ENCODE assay signal across 8 mouse cellular contexts in genomic region chr7:73607450-73608005, GRCm38 (mm10).
DNase-seq lines count a peak whose midpoint lies in the region; ATAC-seq and TF ChIP-seq lines count a peak whose summit lies in the region.

No protein-coding gene starts in this region.

- no peak; a peak in 1 of 4 replicates for TF ChIP-seq POLR2A in MEL (IDR thresholded peaks at IDR 0.05; ENCODE audit: control insufficient read depth in 1 of 2, insufficient read depth in 1 of 2, low read depth in 1 of 2, low read length in 2 of 2, poor library complexity in 1 of 2)
- TF ChIP-seq POLR2A in liver, adult 2 months (IDR thresholded peaks at IDR 0.05; ENCODE audit: extremely low read depth, insufficient read depth, low read length), result no peak

- H3K27me3 ChIP-seq in heart, embryonic 14.5 days (ENCODE audit: control insufficient read depth, insufficient read depth, low read length), result no peaks in the 10 kb centered on the region
- no peaks in the 10 kb centered on the region for H3K27me3 ChIP-seq in MEL (ENCODE audit: control insufficient read depth in 1 of 2, insufficient read depth in 2 of 2, low read length in 2 of 2)
- no peaks in the 10 kb centered on the region for H3K27me3 ChIP-seq in forebrain, embryonic 11.5 days (ENCODE audit: control insufficient read depth, insufficient read depth, low read length)
- H3K27me3 ChIP-seq in liver, adult 2 months (ENCODE audit: control insufficient read depth, insufficient read depth, low read length), result no peaks in the 10 kb centered on the region
- H3K27me3 ChIP-seq in stomach, embryonic 15.5 days (replicated peaks), result no peaks in the 10 kb centered on the region

- H3K4me3 ChIP-seq in heart, embryonic 14.5 days (ENCODE audit: control insufficient read depth in 1 of 2, insufficient read depth in 1 of 2, low read depth in 1 of 2, low read length in 2 of 2), result peak overlapping the region; percentile 32 to 39
- peak overlapping the region; percentile 46 to 79 for H3K4me3 ChIP-seq in MEL (ENCODE audit: control insufficient read depth in 1 of 2, insufficient read depth in 1 of 2, low read depth in 2 of 2, low read length in 2 of 2)
- peak overlapping the region; percentile 30 for H3K4me3 ChIP-seq in forebrain, embryonic 11.5 days (ENCODE audit: low read depth, low read length)
- peak overlapping the region; percentile 38 for H3K4me3 ChIP-seq in liver, adult 2 months (ENCODE audit: insufficient read depth, low read depth, low read length)
- H3K4me3 ChIP-seq in stomach, embryonic 15.5 days (replicated peaks), result peak overlapping the region; percentile 34

- H3K27ac ChIP-seq in heart, embryonic 14.5 days (replicated peaks in 1 of 2; ENCODE audit: control insufficient read depth in 1 of 2, insufficient read depth in 1 of 2, low read depth in 2 of 2, low read length in 2 of 2), result peak overlapping the region; percentile 87 to 88
- peak overlapping the region; percentile 97 for H3K27ac ChIP-seq in MEL (ENCODE audit: control insufficient read depth, low read depth, low read length)
- H3K27ac ChIP-seq in forebrain, embryonic 11.5 days (ENCODE audit: low read depth, low read length), result peak overlapping the region; percentile 91
- peak overlapping the region; percentile 98 for H3K27ac ChIP-seq in liver, adult 2 months (replicated peaks; ENCODE audit: insufficient read depth, low read depth, low read length)
- peak overlapping the region; percentile 79 for H3K27ac ChIP-seq in stomach, embryonic 15.5 days

- peak; percentile 64 to 66 for TF ChIP-seq EP300 in MEL (IDR thresholded peaks at IDR 0.05; ENCODE audit: low read depth in 1 of 2, low read length in 2 of 2)

- DNase-seq in heart, postnatal 25 days (ENCODE audit: low spot score), result no peak
- peak; percentile 73 for DNase-seq in MEL (ENCODE audit: low read depth, low spot score)
- no peak for DNase-seq in forebrain, embryonic 11.5 days (ENCODE audit: low spot score)
- DNase-seq in liver, adult 2 months (ENCODE audit: extremely low read depth, low read depth, low spot score), result peak; percentile 51
- DNase-seq in c-Kit-positive CD71-positive TER-119-positive erythroid progenitor cells, embryonic 14.5 days (ENCODE audit: low spot score), result no peak
- DNase-seq in B cell, adult 2 months, result no peak

- ATAC-seq in heart, embryonic 14.5 days (ENCODE audit: insufficient number of reproducible peaks, insufficient read depth, low FRiP score, low read depth), result no peak
- ATAC-seq in forebrain, embryonic 11.5 days (replicated peaks; ENCODE audit: low FRiP score), result no peak
- ATAC-seq in stomach, embryonic 15.5 days (ENCODE audit: insufficient read depth, low FRiP score, low read depth), result no peak

- no peak for TF ChIP-seq CTCF in MEL (IDR thresholded peaks at IDR 0.05 in 2 of 3, conservative IDR thresholded peaks at IDR 0.05 in 1 of 3; ENCODE audit: control insufficient read depth in 1 of 3, insufficient read depth in 1 of 3, low read depth in 2 of 3, low read length in 3 of 3, poor library complexity in 1 of 3, severe bottlenecking in 1 of 3)
- no peak for TF ChIP-seq CTCF in liver, adult 2 months (IDR thresholded peaks at IDR 0.05; ENCODE audit: low read depth, low read length)

- no peaks in the 10 kb centered on the region; the same call in 1 of the 2 replicates for H3K79me2 ChIP-seq in MEL (ENCODE audit: control insufficient read depth, insufficient read depth, low read length, poor library complexity)
- no peaks in the 10 kb centered on the region for H3K79me2 ChIP-seq in liver, adult 2 months (ENCODE audit: control insufficient read depth, insufficient read depth, low read length)

- peaks cover 0 to 10% of the 10 kb centered on the region in 2 experiments; a peak in 1 of 4 replicates for H3K4me1 ChIP-seq in heart, embryonic 14.5 days (ENCODE audit: control insufficient read depth in 2 of 2, insufficient read depth in 2 of 2, low read length in 2 of 2)
- H3K4me1 ChIP-seq in MEL (ENCODE audit: control insufficient read depth in 1 of 2, insufficient read depth in 2 of 2, low read length in 2 of 2), result peaks cover 15 to 19% of the 10 kb centered on the region in 2 experiments
- peaks cover 5% of the 10 kb centered on the region; the same call in 1 of the 2 replicates for H3K4me1 ChIP-seq in forebrain, embryonic 11.5 days (replicated peaks; ENCODE audit: control insufficient read depth, insufficient read depth, low read length)
- 0 out of 2 replicates have a peak, but pooled peaks cover 2% of the 10 kb centered on the region for H3K4me1 ChIP-seq in liver, adult 2 months (ENCODE audit: control insufficient read depth, insufficient read depth, low read length)
- H3K4me1 ChIP-seq in stomach, embryonic 15.5 days, result peaks cover 2% of the 10 kb centered on the region; the same call in 1 of the 2 replicates

- 7% methylated on average over 11 of the region's 11 CpGs for WGBS in heart, embryonic 14.5 days
- 9% methylated on average over 11 of the region's 11 CpGs for WGBS in forebrain, embryonic 11.5 days
- 5% methylated on average over 11 of the region's 11 CpGs for WGBS in liver, adult 2 months
- 5% methylated on average over 11 of the region's 11 CpGs for WGBS in stomach, embryonic 15.5 days

- H3K4me2 ChIP-seq in heart, embryonic 14.5 days (ENCODE audit: low read length), result peak overlapping the region; percentile 69
- peak overlapping the region; percentile 63 for H3K4me2 ChIP-seq in forebrain, embryonic 11.5 days (ENCODE audit: low read depth, low read length, severe bottlenecking)
- peak overlapping the region; percentile 58 for H3K4me2 ChIP-seq in stomach, embryonic 15.5 days

- H3K9ac ChIP-seq in heart, embryonic 14.5 days (ENCODE audit: low read length), result peak overlapping the region; percentile 79
- peak overlapping the region; percentile 88 for H3K9ac ChIP-seq in MEL (ENCODE audit: control insufficient read depth, low read depth, low read length, poor library complexity, severe bottlenecking)
- peak overlapping the region; percentile 67 for H3K9ac ChIP-seq in forebrain, embryonic 11.5 days (ENCODE audit: low read length)
- peak overlapping the region; percentile 84 for H3K9ac ChIP-seq in liver, adult 2 months (ENCODE audit: low read depth, low read length)
- H3K9ac ChIP-seq in stomach, embryonic 15.5 days, result no peak overlapping the region

- intact Hi-C loops in heart, postnatal 25 days (cut with DNase I), result no loop called here

- no peaks in the 10 kb centered on the region for H3K36me3 ChIP-seq in heart, embryonic 14.5 days (ENCODE audit: control insufficient read depth, insufficient read depth, low read length)
- H3K36me3 ChIP-seq in MEL (ENCODE audit: control insufficient read depth in 1 of 2, insufficient read depth in 2 of 2, low read length in 2 of 2), result peaks cover 0 to 24% of the 10 kb centered on the region in 2 experiments; a peak in 2 of 4 replicates
- H3K36me3 ChIP-seq in forebrain, embryonic 11.5 days (ENCODE audit: control insufficient read depth, insufficient read depth, low read length), result no peaks in the 10 kb centered on the region
- no peaks in the 10 kb centered on the region for H3K36me3 ChIP-seq in liver, adult 2 months (ENCODE audit: control insufficient read depth, insufficient read depth, low read length)
- H3K36me3 ChIP-seq in stomach, embryonic 15.5 days, result no peaks in the 10 kb centered on the region

- no peak for TF ChIP-seq RAD21 in MEL (IDR thresholded peaks at IDR 0.05; ENCODE audit: low read depth, low read length)

- H3K9me3 ChIP-seq in heart, embryonic 14.5 days (ENCODE audit: control insufficient read depth, low read length), result no peaks in the 10 kb centered on the region
- no peaks in the 10 kb centered on the region for H3K9me3 ChIP-seq in MEL (replicated peaks; ENCODE audit: insufficient read depth, low read length)
- no peaks in the 10 kb centered on the region for H3K9me3 ChIP-seq in forebrain, embryonic 11.5 days (ENCODE audit: control insufficient read depth, low read length)
- H3K9me3 ChIP-seq in stomach, embryonic 15.5 days, result no peaks in the 10 kb centered on the region

TF ChIP-seq in MEL, 35 proteins besides CTCF, POLR2A, EP300 and RAD21:
- TF ChIP-seq SIN3A (IDR thresholded peaks at IDR 0.05; ENCODE audit: low read length), result no peak
- peak; percentile 86 for TF ChIP-seq GATA1 (IDR thresholded peaks at IDR 0.05; ENCODE audit: low read depth, low read length)
- TF ChIP-seq CHD1 (IDR thresholded peaks at IDR 0.05; ENCODE audit: low read depth, low read length), result peak; percentile 97
- peak; percentile 72 for TF ChIP-seq TCF12 (IDR thresholded peaks at IDR 0.05; ENCODE audit: low read depth, low read length)
- peak; percentile 78; the same call in 1 of the 2 replicates for TF ChIP-seq RCOR1 (IDR thresholded peaks at IDR 0.05; ENCODE audit: low read depth, low read length)
- TF ChIP-seq ZNF384 (IDR thresholded peaks at IDR 0.05; ENCODE audit: low read depth, low read length), result no peak
- TF ChIP-seq ZMIZ1 (IDR thresholded peaks at IDR 0.05; ENCODE audit: low read depth, low read length), result 0 out of 2 replicates have a peak, but pooled peaks have one; percentile 9
- peak; percentile 42; the same call in 1 of the 2 replicates for TF ChIP-seq ETS1 (IDR thresholded peaks at IDR 0.05; ENCODE audit: low read depth, low read length)
- TF ChIP-seq TBP (IDR thresholded peaks at IDR 0.05; ENCODE audit: low read depth, low read length), result 0 out of 2 replicates have a peak, but pooled peaks have one; percentile 9
- TF ChIP-seq MYB (IDR thresholded peaks at IDR 0.05; ENCODE audit: low read depth, low read length), result peak; percentile 8; the same call in 1 of the 2 replicates
- no peak for TF ChIP-seq E2F4 (IDR thresholded peaks at IDR 0.05; ENCODE audit: borderline replicate concordance, low read depth, low read length)
- no peak for TF ChIP-seq SMC3 (IDR thresholded peaks at IDR 0.05; ENCODE audit: low read depth, low read length)
- TF ChIP-seq USF1 (IDR thresholded peaks at IDR 0.05; ENCODE audit: low read depth, low read length), result no peak
TF ChIP-seq in MEL: peak in this region for 8.

Comparison
In these comparisons a context has a peak if more than half of its experiments do, and no peak if none do; other contexts are left out.
1. DNase-seq: peak in MEL (single experiment) and liver, adult 2 months (single experiment); none in heart, postnatal 25 days (single experiment), forebrain, embryonic 11.5 days (single experiment), c-Kit-positive CD71-positive TER-119-positive erythroid progenitor cells, embryonic 14.5 days (single experiment) and B cell, adult 2 months (0 of 2).
2. Peak in every context shown above with its lines, with median percentiles within 50 percentile points of each other: H3K27ac ChIP-seq, H3K4me2 ChIP-seq and H3K4me3 ChIP-seq.